Mouse (Mus musculus): ENCODE data around the gene Tbc1d2. TPM values are rescaled to one million over a fixed set of nuclear protein-coding genes. Genes with fewer than 3 reads are reported as not detected.
"Not testable (repeated sequence)": the region's sequence is repeated elsewhere in the genome, so short reads cannot be mapped to it uniquely, and the experiment has no call there.

Tbc1d2 gene
- polyA plus RNA-seq, 1 experiment from 2014 or later: 1.1 TPM

DNA sequence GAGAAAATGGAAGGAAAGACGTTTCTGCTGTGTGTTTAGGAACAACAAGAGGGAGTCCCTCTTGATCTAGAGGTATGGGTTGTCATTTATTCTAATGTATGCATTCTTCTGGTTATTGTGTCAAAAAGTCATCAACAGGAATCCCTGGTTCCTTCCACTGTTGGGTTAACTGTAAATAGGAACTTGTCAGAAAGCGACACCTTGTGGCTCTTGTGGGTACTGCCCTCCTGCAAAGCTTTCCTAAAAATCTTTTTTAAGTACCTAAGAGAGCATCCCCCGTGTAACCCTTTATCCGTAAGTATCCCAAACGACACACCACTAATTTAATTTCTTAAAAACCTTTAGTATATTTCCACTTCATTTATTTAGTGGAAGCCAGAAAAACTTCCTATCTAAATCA lies 7.1 kb upstream of the Tbc1d2 start:
- Histone ChIP-seq H3K27ac (ENCODE audit: low read depth, low read length) (no peak overlapping the region), H3K9ac (ENCODE audit: low read length) (no peak overlapping the region), H3K36me3 (ENCODE audit: control insufficient read depth, insufficient read depth, low read length) (no peaks in the 10 kb centered on the region), H3K27me3 (ENCODE audit: control insufficient read depth, insufficient read depth, low read length) (no peaks in the 10 kb centered on the region), H3K4me2 (ENCODE audit: low read depth) (no peak overlapping the region), H3K9me3 (ENCODE audit: control insufficient read depth, low read length) (no peaks in the 10 kb centered on the region), H3K4me1 (ENCODE audit: control insufficient read depth, insufficient read depth, low read length) (no peaks in the 10 kb centered on the region), H3K4me3 (ENCODE audit: low read depth, low read length) (no peak overlapping the region)
- WGBS: 14% methylated on average over 5 of the region's 5 CpGs
- DNase-seq (ENCODE audit: low spot score) (peak; percentile 75), ATAC-seq (ENCODE audit: insufficient read depth, low FRiP score, low TSS enrichment) (no peak)

GRCm38 (mm10) chr4:46655956-46656355 lies 5.9 kb upstream of the Tbc1d2 start:
- Histone ChIP-seq H3K4me1 (ENCODE audit: control insufficient read depth, insufficient read depth, low read length) (no peaks in the 10 kb centered on the region), H3K4me2 (ENCODE audit: low read depth) (no peak overlapping the region), H3K9ac (ENCODE audit: low read length) (no peak overlapping the region), H3K27ac (ENCODE audit: low read depth, low read length) (no peak overlapping the region), H3K27me3 (ENCODE audit: control insufficient read depth, insufficient read depth, low read length) (peaks cover 4% of the 10 kb centered on the region; the same call in 1 of the 2 replicates), H3K9me3 (ENCODE audit: control insufficient read depth, low read length) (no peaks in the 10 kb centered on the region), H3K36me3 (ENCODE audit: control insufficient read depth, insufficient read depth, low read length) (no peaks in the 10 kb centered on the region), H3K4me3 (ENCODE audit: low read depth, low read length) (no peak overlapping the region)
- no peak for DNase-seq (ENCODE audit: low spot score)
- no peak for ATAC-seq (ENCODE audit: insufficient read depth, low FRiP score, low TSS enrichment)
- WGBS: 75% methylated on average over 2 of the region's 2 CpGs

- WGBS: 58% methylated on average over 1 of the region's 1 CpGs
- no peak for DNase-seq (ENCODE audit: low spot score)
- ATAC-seq (ENCODE audit: insufficient read depth, low FRiP score, low TSS enrichment): no peak
Observed at GRCm38 (mm10) chr4:46655298-46655697, 5.3 kb upstream of the Tbc1d2 start.

DNA sequence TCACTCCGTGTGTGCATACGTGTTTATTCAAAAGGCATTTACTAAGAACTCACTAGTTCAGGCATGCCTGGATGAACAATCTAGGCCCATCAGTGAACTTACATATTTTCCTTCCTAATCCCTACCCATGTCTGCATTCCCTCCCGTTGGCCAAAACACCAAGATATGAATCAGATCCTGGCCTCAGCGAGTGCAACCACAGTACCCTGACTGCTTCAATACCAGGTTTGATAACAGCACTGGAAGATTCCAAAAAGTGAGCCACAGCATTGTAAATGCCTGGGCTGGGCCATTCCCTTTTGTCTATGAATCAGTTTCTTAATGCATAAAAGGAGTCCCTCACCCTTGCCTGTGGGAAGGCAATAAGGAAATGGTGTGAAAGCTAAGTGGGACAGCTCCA lies 848 bp downstream of the Tbc1d2 start:
- Histone ChIP-seq H3K9ac (ENCODE audit: low read length) (no peak overlapping the region), H3K4me3 (ENCODE audit: low read depth, low read length) (peak overlapping the region; percentile 62; the same call in 1 of the 2 replicates)

More at GRCm38 (mm10) chr4:46655298-46655697, 5.3 kb upstream of the Tbc1d2 start:
- H3K4me3 ChIP-seq (ENCODE audit: low read depth, low read length): no peak overlapping the region
- H3K36me3 ChIP-seq (ENCODE audit: control insufficient read depth, insufficient read depth, low read length): no peaks in the 10 kb centered on the region
- no peak overlapping the region for H3K9ac ChIP-seq (ENCODE audit: low read length)
- no peaks in the 10 kb centered on the region for H3K9me3 ChIP-seq (ENCODE audit: control insufficient read depth, low read length)
- peaks cover 4% of the 10 kb centered on the region; the same call in 1 of the 2 replicates for H3K27me3 ChIP-seq (ENCODE audit: control insufficient read depth, insufficient read depth, low read length)
- peaks cover 3% of the 10 kb centered on the region; the same call in 1 of the 2 replicates for H3K4me1 ChIP-seq (ENCODE audit: control insufficient read depth, insufficient read depth, low read length)
- H3K4me2 ChIP-seq (ENCODE audit: low read depth): no peak overlapping the region
- H3K27ac ChIP-seq (ENCODE audit: low read depth, low read length): no peak overlapping the region

GRCm38 (mm10) chr4:46643676-46644112 lies 6.3 kb downstream of the Tbc1d2 start:
- Histone ChIP-seq H3K36me3 (ENCODE audit: control insufficient read depth, insufficient read depth, low read length) (no peaks in the 10 kb centered on the region), H3K4me1 (ENCODE audit: control insufficient read depth, insufficient read depth, low read length) (no peaks in the 10 kb centered on the region), H3K4me3 (ENCODE audit: low read depth, low read length) (no peak overlapping the region), H3K4me2 (ENCODE audit: low read depth) (no peak overlapping the region), H3K9me3 (ENCODE audit: control insufficient read depth, low read length) (no peaks in the 10 kb centered on the region), H3K27me3 (ENCODE audit: control insufficient read depth, insufficient read depth, low read length) (peaks cover 3% of the 10 kb centered on the region), H3K27ac (ENCODE audit: low read depth, low read length) (no peak overlapping the region), H3K9ac (ENCODE audit: low read length) (no peak overlapping the region)
- ATAC-seq (ENCODE audit: insufficient read depth, low FRiP score, low TSS enrichment) (no peak), DNase-seq (ENCODE audit: low spot score) (no peak)
- WGBS: 86% methylated on average over 8 of the region's 8 CpGs

More for the DNA sequence above, 848 bp downstream of the Tbc1d2 start:
- H3K4me1 ChIP-seq (ENCODE audit: control insufficient read depth, insufficient read depth, low read length): peaks cover 9% of the 10 kb centered on the region; the same call in 1 of the 2 replicates
- peaks cover 18% of the 10 kb centered on the region for H3K27me3 ChIP-seq (ENCODE audit: control insufficient read depth, insufficient read depth, low read length)
- H3K9me3 ChIP-seq (ENCODE audit: control insufficient read depth, low read length): no peaks in the 10 kb centered on the region
- no peaks in the 10 kb centered on the region for H3K36me3 ChIP-seq (ENCODE audit: control insufficient read depth, insufficient read depth, low read length)
- 59% methylated on average over 4 of the region's 4 CpGs for WGBS
- ATAC-seq (ENCODE audit: insufficient read depth, low FRiP score, low TSS enrichment): no peak
- DNase-seq (ENCODE audit: low spot score): no peak
- peak overlapping the region; percentile 93 for H3K4me2 ChIP-seq (ENCODE audit: low read depth)
- no peak overlapping the region for H3K27ac ChIP-seq (ENCODE audit: low read depth, low read length)

DNA sequence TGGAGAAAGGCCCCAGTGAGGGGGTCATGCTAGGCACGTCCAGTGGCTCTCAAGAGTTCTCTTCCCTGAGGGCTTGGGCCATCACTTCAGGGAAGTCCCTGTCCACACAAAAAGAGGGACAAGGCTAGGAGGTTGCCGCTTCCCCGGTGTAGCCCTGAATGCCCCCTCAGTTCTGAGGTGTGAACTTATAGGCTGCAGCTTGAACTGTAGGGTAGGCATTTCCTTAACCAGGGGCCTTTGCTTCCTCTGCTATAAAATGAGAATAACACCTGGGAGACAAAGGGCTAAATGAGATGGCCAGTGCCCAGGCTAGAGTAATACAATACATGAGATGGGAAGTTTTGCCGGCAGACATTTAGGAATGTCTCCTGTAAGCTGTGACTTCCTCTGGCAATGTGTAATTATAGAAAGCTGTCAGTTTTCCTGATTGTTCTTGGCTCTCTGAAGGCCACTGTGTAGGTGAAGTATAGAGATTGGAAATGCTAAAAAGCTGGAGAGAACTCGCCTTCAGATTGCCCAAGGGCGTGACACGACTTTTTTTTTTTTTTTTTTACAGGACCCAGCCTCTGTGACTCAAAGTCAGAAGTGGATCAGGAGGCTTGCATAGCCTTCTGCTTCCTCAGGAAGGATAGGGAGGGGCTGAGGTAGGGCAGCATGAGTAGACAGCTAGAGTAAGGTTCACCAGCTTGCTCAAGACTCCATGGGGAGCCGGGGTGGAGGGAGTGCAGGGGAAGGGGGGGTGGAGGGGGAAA lies 6.9 kb downstream of the Tbc1d2 start:
- H3K4me3 ChIP-seq (ENCODE audit: low read depth, low read length): no peak overlapping the region
- WGBS: 74% methylated on average over 8 of the region's 8 CpGs
- H3K9me3 ChIP-seq (ENCODE audit: control insufficient read depth, low read length): no peaks in the 10 kb centered on the region
- H3K27ac ChIP-seq (ENCODE audit: low read depth, low read length): no peak overlapping the region
- no peaks in the 10 kb centered on the region for H3K27me3 ChIP-seq (ENCODE audit: control insufficient read depth, insufficient read depth, low read length)
- ATAC-seq (ENCODE audit: insufficient read depth, low FRiP score, low TSS enrichment) (no peak), DNase-seq (ENCODE audit: low spot score) (no peak)
- H3K36me3 ChIP-seq (ENCODE audit: control insufficient read depth, insufficient read depth, low read length): no peaks in the 10 kb centered on the region
- H3K4me1 ChIP-seq (ENCODE audit: control insufficient read depth, insufficient read depth, low read length): no peaks in the 10 kb centered on the region
- H3K4me2 ChIP-seq (ENCODE audit: low read depth): no peak overlapping the region
- no peak overlapping the region for H3K9ac ChIP-seq (ENCODE audit: low read length)

GRCm38 (mm10) chr4:46641283-46641682 lies 8.7 kb downstream of the Tbc1d2 start:
- Histone ChIP-seq H3K4me2 (ENCODE audit: low read depth) (no peak overlapping the region), H3K36me3 (ENCODE audit: control insufficient read depth, insufficient read depth, low read length) (no peaks in the 10 kb centered on the region), H3K27ac (ENCODE audit: low read depth, low read length) (no peak overlapping the region), H3K9me3 (ENCODE audit: control insufficient read depth, low read length) (no peaks in the 10 kb centered on the region), H3K4me3 (ENCODE audit: low read depth, low read length) (no peak overlapping the region), H3K27me3 (ENCODE audit: control insufficient read depth, insufficient read depth, low read length) (no peaks in the 10 kb centered on the region), H3K9ac (ENCODE audit: low read length) (no peak overlapping the region), H3K4me1 (ENCODE audit: control insufficient read depth, insufficient read depth, low read length) (no peaks in the 10 kb centered on the region)
- DNase-seq (ENCODE audit: low spot score) (no peak), ATAC-seq (ENCODE audit: insufficient read depth, low FRiP score, low TSS enrichment) (no peak)
- 79% methylated on average over 4 of the region's 4 CpGs for WGBS

- no peaks in the 10 kb centered on the region for H3K27me3 ChIP-seq (ENCODE audit: control insufficient read depth, insufficient read depth, low read length)
- DNase-seq (ENCODE audit: low spot score) (no peak), ATAC-seq (ENCODE audit: insufficient read depth, low FRiP score, low TSS enrichment) (no peak)
- no peaks in the 10 kb centered on the region for H3K4me1 ChIP-seq (ENCODE audit: control insufficient read depth, insufficient read depth, low read length)
- H3K36me3 ChIP-seq (ENCODE audit: control insufficient read depth, insufficient read depth, low read length): no peaks in the 10 kb centered on the region
- 93% methylated on average over 8 of the region's 8 CpGs for WGBS
- H3K9me3 ChIP-seq (ENCODE audit: control insufficient read depth, low read length): no peaks in the 10 kb centered on the region
- no peak overlapping the region for H3K9ac ChIP-seq (ENCODE audit: low read length)
- no peak overlapping the region for H3K4me2 ChIP-seq (ENCODE audit: low read depth)
- no peak overlapping the region for H3K4me3 ChIP-seq (ENCODE audit: low read depth, low read length)
- H3K27ac ChIP-seq (ENCODE audit: low read depth, low read length): no peak overlapping the region
Observed at GRCm38 (mm10) chr4:46639866-46640265, 10.1 kb downstream of the Tbc1d2 start.

DNA sequence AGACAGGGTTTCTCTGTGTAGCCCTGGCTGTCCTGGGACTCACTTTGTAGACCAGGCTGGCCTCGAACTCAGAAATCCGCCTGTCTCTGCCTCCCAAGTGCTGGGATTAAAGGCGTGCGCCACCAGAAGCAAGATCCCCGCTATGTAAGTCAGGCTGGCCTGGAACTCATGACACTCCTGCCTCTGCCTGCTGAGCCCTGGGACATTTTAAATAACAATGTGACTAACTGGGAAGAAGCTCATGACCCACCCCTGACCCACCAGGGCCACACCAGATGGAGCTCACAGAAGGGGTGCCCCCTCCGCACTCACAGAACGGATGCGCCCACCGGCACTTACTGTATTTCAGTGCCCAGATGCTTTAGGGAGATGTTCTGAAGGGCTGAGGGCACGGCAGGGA lies 12.8 kb downstream of the Tbc1d2 start:
- not testable (repeated sequence) for H3K36me3 ChIP-seq (ENCODE audit: control insufficient read depth, insufficient read depth, low read length); H3K27ac ChIP-seq (ENCODE audit: low read depth, low read length); H3K9ac ChIP-seq (ENCODE audit: low read length); H3K27me3 ChIP-seq (ENCODE audit: control insufficient read depth, insufficient read depth, low read length); H3K4me2 ChIP-seq (ENCODE audit: low read depth); ATAC-seq (ENCODE audit: insufficient read depth, low FRiP score, low TSS enrichment); H3K4me3 ChIP-seq (ENCODE audit: low read depth, low read length); H3K4me1 ChIP-seq (ENCODE audit: control insufficient read depth, insufficient read depth, low read length); H3K9me3 ChIP-seq (ENCODE audit: control insufficient read depth, low read length); DNase-seq (ENCODE audit: low spot score)
- WGBS: 89% methylated on average over 10 of the region's 10 CpGs

All from neural tube, embryonic 11.5 days (tissue).